Mouse (Mus musculus) 416B (cell line): ENCODE measurements around the gene Myh7.
A peak's percentile ranks its signal among the peaks of the same experiment; 100 is the strongest.
"Not testable (repeated sequence)": the region's sequence is repeated elsewhere in the genome, so short reads cannot be mapped to it uniquely, and the experiment has no call there.

Source experiments
- DNase-seq: peaks from one replicate; pipeline ENCODE4 v3.0.0; 2011; ENCODE audit warnings: low read depth

Gene Myh7

DNA sequence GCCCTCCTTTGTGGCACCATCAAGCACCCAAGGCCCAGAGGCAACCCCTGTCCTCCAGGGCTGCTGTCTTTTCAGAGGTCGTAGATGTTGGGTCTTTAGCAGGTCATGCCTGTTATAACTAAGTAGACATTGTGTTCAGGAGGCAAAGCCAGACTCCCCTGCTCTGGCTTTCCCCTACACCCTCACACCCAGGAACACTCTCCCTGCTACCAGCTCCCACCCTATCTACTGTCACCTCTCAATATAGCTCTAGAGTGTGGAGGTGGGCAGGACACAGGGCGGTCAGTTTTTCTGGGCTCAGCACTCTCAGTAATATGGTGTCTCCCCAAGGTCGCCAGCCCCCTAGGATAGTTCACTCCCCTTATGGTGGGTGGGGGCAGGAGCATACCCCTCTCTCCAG lies 26.6 kb downstream of the Myh7 start:
- no peak for DNase-seq

DNA sequence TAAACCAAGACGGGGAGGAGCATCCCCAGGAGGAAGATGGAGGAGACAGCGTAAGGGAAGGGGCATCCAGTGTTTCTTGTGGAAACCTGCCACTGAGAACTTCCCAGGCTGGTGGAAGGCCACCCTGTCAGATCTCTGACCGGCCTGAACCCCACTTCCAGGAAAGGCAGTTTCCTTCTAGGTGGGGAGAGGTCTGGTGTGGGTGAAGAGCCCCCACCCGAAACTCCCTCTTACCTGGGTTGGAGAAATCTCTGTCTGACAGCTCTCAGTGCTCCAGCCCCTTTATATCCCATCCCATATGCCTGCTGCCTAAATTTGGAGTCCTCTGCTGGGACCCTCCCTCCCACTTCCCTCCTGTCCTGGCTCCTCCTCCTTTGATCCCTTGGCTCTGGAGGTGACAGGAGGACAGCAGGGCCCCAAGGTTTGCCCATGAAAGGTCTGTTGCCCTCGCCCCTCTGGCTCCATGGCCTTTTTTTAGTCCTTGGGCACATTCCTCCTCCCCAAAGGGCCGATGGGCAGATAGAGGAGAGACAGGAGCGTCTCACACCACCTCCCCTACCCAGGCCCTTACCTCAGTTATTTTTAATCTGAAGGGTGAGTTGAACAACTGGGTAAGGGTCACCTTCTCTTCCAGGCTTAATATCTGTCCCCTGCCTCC lies 28.0 kb downstream of the Myh7 start, which contains the start of gene Myh6:
Myh6 (minus strand) TSS at position 608 of the 658 bp plus-strand sequence.
- DNase-seq, result no peak

DNA sequence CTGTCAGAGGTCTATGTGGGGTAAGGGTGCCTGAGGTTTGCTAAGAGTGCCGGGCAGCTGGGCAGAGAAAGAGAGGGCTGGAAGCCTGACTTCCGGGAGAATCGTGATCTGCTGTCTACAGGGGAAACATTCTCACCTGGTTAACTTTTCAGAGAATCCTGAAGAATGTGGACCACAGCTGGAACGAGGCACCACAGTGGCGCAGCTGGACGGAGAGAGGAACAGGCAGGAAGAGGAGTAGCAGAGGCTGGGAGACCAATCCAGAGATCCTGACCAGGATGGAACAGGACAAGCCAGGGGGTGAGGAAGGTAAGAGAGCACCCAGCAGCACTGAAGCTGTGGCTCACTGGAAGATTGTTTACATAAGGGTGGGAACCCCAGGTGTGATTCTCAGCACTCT lies 28.8 kb downstream of the Myh7 start:
- DNase-seq, result no peak

DNA sequence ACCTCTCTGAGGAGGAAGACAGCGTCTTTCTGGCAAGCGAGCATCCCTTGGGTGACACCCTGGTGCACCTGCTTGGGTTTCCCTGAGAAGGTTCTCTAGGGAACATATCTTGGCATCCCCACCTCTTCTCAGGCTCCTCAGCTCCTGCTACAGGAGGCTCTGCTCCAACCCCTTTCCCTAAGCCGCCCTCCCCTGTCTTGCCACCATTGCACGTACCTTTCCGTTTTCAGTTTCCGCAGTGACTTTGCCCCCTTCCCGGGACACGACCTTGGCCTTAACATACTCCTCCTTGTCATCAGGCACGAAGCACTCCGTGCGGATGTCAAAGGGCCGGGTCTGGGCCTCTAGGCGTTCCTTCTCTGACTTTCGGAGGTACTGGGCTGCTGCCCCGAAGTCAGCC lies 29.4 kb downstream of the Myh7 start:
- DNase-seq, result no peak

DNA sequence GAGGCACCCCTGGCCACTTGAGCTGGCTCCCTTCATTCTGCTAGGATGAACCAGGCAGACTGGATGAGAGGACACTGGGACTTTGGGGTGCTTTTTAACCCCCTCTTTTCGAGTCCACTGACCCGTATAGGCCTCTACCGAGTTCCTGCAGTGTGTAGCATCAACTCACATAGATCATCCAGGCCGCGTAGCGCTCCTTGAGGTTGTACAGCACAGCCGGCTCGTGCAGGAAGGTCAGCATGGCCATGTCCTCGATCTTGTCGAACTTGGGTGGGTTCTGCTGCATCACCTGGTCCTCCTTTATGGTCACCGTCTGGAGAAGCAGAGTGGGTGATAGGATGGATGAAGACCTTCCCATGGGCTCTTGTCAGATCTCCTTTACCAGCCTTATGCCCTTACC lies 30.7 kb downstream of the Myh7 start:
- no peak for DNase-seq

DNA sequence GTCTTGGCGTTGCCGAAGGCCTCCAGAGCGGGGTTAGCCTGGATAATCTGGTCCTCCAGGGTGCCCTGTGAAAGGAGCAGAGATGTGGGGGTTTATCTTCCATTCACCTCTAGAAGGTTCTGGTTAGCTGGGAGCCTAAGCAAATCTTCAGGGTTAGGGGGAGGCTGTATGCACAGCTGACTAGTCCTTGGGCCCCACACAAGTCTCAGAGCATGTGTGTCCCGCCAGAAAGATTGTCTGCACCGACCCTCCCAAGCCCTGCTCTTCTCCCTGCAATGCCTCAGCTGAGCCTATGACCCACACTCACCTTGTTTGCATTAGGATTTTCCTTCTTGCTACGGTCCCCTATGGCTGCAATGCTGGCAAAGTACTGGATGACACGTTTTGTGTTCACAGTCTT lies 31.7 kb downstream of the Myh7 start:
- no peak for DNase-seq

DNA sequence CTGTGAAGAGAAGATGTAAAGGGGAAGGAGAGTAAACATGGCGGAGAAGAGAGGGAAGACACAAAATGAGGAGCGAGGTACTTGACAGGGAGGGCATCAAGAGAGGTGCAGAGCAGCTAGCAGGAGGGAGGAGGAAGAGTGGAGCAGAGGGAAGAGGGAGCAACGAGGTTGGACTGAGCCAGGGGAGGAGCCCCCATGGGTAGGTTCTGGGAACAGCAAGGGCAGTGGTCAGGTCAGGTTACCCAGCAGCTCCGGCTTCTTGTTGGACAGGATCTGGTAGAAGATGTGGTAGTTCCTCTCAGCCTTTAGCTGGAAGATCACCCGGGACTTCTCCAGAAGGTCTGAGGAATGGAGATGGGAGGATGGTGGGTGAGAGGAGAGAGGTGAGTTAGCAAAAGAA lies 32.9 kb downstream of the Myh7 start:
- no peak for DNase-seq

DNA sequence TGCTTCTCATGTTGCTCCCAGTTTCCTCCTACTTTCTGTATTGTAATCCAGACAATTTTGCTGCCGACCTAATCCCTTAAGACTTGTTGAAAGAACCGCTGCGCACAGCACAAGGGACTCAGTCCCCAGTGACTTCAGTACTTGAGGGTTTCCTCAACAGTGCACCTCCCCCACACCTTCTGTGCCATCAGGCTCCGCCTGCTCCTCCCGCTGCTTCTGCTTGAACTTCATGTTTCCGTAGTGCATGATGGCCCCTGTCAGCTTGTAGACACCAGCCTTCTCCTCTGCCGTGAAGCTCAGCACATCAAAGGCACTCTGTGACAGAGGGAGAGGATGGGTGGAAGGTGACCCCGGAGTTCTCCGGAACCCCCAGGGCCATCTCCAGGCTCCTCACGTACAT lies 33.7 kb downstream of the Myh7 start:
- DNase-seq, result no peak

DNA sequence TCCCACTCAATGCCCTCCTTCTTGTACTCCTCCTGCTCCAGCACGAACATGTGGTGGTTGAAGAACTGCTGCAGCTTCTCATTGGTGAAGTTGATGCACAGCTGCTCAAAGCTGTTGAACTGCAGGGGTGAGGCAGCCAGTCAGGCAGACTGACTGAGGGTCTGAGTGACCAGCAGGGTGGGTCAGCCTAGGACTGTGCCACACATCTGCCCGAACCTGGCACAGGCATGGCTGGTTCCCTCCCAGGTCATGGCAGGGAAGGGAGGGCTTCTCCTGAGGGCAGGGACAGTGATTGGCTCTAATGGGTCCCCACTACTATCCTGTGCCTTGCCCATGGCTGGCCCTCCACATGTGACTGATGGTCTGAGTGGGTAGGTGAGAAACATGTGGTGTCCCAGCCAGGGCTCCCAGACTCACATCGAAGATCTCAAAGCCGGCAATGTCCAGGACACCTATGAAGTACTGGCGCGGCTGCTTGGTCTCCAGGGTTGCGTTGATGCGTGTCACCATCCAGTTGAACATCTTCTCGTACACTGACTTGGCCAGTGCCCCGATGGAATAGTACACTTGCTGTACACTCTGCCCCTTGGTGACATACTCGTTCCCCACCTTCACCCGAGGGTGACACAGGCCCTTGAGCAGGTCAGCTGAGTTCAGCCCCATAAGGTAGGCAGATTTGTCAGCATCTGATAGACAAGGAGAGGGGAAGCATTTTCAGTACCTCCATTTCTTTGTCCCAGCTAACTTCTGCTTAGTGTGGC lies 34.4 kb downstream of the Myh7 start:
- DNase-seq, result not testable (repeated sequence)

DNA sequence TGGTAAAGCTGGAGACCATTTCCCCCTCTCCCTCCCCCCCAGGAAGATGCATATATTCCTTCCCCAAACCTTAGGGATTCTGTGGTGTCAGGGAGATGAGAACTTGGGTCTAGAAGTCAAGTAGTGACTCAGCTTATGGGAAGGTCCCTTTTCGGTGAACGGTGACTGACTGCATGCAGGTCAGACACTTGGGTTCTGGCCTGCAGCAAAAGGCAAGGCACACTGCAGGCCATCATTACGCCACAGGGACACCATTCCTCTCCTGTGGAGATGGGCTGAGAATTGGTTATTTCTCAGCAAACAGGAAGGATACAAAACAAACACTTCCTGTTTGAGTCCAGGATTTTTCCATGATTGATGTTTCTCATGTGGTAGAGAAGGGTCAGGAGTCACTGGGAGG lies 35.2 kb downstream of the Myh7 start:
- no peak for DNase-seq

DNA sequence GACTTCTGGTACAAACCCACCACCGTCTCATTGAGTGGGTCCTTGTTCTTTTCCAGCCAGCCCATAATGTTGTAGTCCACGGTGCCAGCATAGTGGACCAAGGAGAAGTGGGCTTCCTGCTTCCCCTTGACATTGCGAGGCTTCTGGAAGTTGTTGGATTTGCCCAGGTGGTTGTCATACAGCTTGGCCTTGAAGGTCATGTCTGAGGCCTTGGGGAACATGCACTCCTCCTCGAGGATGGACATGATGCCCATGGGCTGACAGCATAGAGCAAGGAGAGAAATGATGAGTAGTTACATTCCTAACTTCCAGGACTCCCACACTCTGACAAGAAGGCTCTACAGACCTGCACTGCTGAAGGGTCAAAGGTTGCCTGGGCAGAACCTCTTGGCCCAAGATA lies 35.9 kb downstream of the Myh7 start:
- DNase-seq, result no peak

DNA sequence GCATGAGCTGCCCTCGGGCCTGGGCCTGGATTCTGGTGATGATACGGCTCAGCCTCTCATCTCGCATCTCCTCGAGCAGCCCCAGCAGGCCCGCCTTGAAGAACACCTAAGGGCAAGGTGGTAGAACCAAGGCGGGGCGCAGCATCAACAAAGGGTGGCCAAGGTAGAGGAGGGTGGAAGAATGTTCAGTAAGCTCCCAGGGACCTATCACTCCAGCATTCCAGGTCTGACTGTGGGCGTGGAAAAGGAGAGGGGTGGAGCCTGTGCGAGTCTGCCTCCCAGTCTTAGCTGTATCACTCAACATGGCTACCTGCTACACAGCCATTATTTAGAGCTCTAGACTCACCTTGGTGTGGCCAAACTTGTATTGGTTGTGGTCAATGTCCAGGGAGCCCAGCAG lies 37.9 kb downstream of the Myh7 start:
- DNase-seq, result no peak

DNA sequence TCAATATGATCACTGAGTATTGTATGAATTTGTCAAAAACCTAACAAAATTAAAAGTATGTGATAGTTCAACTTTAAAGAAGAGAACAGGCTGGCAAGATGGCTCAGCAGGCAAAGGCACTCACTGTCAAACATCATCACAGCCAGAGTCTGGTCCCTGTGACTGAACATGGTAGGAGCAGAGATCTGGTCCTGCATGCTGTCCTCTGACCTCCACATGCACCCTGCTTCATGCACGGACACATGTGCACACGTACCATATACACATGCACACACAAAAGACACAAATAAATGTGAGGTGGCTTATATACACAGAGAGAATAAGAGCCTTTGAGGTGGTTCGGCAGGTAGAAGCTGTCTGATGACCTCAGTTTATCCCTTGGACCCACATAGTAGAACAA lies 38.9 kb downstream of the Myh7 start:
- DNase-seq, result no peak

DNA sequence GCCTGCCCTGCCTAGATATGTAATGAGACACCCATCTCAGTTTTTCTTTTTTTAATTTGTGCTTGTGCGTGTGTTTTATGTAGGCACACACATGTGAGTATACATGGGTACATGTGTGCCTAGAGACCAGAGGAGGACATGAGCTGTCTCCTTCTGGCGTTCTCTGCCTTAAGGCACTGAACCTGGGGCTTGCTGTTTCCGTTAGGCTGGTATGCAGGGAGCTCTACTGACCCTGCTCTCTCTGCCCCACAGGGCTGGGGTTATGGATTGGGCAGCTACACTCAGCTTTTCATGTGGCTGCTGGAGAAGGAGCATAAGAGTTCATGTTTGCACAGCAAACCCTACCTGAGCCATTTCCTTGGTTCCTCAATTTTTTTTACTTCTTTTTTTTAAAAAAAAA lies 40.0 kb downstream of the Myh7 start:
- DNase-seq, result no peak

DNA sequence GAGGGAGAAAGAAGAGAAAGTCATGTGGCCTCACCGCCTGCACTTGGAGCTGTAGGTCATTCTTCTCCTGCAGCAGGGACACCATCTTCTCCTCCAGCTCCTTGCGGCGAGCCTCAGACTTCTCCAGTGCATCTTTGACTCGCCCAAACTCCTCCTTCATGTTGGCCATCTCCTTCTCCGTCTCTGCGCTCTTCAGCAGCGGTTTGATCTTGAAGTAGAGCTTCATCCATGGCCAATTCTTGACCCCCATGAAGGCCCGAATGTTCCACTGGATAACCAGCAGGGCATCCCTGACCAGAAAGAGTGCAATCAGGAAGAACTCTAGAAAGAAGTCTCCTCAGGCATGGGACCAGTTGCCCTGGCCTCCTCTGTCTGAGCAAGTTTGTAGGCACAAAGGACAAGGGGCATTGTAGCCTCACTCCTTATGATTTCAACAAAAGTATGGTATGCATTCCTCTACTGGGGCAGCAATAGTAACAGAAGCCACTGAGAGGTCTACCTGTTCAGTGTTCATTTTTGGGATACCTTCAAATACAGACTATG lies 40.7 kb downstream of the Myh7 start:
- DNase-seq, result no peak

DNA sequence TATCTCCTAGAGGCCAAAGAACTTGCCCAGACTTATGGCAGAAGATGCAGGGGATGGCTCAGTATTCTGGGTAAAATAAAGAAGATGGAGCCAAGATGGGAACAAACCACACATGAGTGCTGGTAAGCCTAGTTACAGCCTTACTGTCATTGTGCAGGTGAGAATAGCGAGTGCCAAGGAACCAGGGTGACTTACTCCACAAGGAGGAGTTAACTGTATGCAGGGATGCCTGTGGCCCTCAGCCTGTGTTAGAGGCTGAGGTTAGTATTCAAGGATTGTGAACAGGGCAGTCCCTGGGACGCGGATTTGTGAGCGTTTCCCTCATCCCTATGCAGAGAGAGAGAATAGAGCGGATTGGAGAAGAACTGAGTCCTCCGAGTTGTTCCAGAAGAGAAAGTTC lies 42.8 kb downstream of the Myh7 start:
- DNase-seq, result no peak

DNA sequence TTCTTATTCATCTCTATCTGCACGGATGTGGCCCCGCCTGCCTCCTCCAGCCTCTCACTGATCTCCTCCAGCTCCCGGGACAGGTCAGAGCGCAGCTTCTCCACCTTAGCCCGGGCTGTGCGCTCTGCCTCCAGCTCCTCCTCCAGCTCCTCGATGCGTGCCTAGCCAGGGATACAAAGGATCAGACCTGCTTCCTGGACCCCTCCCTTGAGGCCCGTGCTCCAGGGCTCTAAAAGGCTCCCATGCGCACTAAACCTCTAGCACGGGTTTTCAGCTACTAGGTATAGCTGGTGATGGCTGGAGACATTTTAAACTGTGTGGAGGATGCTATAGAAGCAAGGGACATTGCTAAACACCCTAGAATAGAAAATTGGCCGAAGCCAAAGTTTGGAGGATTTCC lies 43.9 kb downstream of the Myh7 start:
- DNase-seq, result no peak

DNA sequence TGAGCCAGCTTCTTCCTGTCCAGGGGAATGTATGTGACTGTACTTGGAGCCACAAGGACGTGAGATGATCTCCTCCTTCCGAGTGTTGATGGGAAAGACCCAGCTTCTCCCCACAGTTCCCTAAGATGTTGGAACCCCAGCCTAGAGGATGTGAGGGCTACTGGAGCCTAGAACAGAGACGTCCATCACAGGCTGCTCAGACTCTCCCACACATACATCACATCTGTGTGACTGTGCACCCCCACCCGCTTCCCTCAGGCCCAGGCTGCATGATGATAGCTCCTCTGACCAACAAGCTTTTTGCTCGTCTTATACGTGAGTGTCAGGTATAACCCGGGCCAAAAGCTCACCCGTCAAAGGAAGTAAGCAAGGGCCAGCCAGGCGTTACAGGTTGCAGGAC lies 45.6 kb downstream of the Myh7 start:
- no peak for DNase-seq

DNA sequence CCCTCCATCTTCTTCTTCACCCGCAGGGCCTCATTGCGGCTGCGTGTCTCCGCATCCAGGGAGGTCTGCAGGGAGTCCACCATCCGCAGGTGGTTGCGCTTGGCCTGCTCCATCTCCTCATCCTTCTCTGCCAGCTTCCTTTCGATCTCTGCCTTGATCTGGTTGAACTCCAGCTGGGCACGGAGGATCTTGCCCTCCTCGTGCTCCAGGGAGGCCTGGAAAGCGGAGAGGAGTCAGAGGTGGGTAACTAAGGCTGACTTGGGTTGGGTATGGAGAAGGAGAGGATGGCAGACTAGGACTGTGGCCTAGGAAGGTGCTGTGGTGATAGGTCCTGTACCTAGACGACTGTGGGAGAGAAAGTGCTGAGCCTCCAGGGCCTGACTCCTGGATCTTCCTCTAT lies 47.4 kb downstream of the Myh7 start:
- DNase-seq, result not testable (repeated sequence)

DNA sequence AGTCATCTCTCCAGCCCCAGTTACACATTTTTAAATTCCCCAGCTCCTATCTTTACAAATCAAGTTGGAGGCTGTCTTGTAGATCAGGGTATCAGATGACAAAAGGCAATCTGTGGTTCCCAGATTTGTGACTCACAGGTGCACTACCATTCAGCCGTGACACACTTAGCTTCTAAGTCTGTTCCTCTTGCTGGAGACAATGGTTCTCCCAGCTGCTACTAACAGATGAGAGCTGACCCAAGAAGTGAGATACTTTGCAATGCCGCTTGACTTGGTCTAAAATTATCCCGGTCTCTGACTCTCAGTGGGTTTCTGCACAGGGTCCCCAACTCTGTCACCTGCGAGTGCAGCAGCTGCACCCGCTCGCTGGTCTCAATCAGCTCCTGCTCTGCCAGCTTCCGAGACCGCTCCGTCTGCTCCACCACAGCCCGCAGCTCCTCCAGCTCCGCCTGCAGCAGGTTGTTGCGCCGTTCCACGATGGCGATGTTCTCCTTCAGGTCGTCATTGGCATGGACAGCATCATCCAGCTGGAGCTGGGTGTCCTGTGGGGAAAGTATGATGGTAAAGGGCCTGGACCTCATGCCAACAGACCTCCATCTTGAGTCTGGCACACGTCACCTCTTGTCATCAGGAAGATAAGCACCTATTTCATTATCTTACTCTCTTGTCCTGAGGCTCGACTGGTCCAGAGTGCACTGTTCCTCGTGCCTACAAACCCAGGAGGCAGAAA lies 48.3 kb downstream of the Myh7 start:
- peak; percentile 24 for DNase-seq

DNA sequence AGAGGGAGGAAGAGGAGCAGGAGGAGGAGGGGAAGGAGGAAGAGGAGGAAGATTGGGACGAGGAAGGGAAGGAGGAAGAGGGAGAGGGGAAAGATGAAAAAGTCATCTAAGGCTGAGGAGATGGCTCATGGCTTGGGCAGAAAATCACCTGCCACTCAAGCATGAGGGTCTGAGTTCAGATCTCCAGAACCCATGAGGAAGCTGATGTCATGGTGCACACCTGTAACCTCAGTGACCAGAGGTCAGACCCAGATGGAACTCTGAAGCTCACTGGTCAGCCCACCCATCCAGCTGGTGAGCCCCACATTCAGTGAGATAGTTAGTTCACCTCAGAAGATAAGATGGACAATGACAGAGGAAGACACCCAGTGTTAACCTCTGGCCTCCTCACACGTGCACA lies 49.5 kb downstream of the Myh7 start:
- no peak for DNase-seq

DNA sequence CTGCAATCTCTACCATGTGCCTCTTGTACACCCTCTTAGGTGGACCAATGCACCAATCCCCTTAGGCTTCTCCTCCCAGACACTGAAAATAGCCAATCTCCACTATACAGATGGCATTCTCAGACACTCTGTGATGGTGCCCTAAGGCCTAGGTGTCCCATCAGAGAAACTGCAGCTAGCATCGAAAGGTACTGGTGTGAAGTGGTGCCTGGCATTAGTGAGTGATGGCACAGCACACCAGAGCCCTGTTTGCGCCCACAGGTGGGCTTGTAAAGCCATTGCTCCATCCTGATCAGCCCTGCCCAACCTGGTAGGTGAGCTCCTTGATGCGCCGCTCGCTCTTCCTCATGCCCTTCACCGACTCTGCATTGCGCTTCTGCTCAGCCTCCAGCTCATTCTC lies 50.5 kb downstream of the Myh7 start:
- DNase-seq, result no peak

DNA sequence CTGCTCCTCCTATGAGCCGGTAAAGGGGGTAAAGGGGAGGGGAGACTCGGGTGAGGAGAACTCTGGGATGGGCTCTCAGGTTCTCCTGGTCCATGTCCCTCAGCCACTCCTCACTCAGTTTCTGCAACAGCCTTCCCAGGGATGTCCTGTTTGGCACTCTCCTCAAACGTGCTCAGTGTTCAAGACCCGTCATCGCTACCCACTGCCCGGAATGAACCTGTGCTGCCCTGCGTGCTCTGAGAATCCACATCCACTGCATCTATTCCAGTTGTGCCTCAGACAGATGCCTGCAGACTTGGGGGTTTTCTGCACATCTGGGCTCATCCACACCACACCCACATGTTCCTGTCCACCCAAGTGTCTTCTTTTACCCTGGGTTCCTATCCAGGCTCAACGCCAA lies 51.9 kb downstream of the Myh7 start:
- no peak for DNase-seq
